Mouse (Mus musculus): ENCODE results near the gene Cnbp. TPM values are rescaled to one million over a fixed set of nuclear protein-coding genes. Genes with fewer than 3 reads are reported as not detected.

The Cnbp gene
- polyA plus RNA-seq, 1 experiment = 237 TPM

DNA sequence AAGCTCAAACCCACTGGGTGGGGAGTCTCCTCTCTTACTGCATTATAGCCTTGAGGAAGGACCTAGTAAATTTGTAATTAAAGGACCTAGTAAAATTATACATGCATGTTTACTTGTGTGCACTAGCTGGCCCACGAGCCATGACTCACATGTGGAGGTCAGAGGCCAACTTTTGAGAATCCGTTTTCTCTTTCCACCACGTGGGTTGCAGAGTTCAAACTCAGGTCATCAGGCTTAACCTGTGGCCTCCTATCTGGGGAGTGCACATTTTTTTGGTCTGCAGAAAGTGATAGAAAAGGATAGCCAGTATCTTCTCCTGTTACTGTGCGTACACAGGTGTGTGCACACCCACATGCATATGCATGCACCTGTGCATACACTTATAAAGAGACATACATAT is 28.1 kb upstream of the Cnbp start:
- H3K4me1 ChIP-seq (ENCODE audit: control insufficient read depth, insufficient read depth, low read length) = peaks cover 4% of the 10 kb centered on the region
- no peak for TF ChIP-seq CTCF (IDR thresholded peaks at IDR 0.05; ENCODE audit: control insufficient read depth, insufficient read depth, low read length)
- no peak for TF ChIP-seq POLR2A (IDR thresholded peaks at IDR 0.05; ENCODE audit: borderline replicate concordance, control insufficient read depth, low read depth, low read length)
- H3K4me3 ChIP-seq (replicated peaks; ENCODE audit: control insufficient read depth, low read depth, low read length) = no peak overlapping the region
- WGBS = 45% methylated on average over 4 of the region's 4 CpGs
- H3K27ac ChIP-seq (ENCODE audit: control insufficient read depth, insufficient read depth, low read depth, low read length, poor library complexity) = no peak overlapping the region

DNA sequence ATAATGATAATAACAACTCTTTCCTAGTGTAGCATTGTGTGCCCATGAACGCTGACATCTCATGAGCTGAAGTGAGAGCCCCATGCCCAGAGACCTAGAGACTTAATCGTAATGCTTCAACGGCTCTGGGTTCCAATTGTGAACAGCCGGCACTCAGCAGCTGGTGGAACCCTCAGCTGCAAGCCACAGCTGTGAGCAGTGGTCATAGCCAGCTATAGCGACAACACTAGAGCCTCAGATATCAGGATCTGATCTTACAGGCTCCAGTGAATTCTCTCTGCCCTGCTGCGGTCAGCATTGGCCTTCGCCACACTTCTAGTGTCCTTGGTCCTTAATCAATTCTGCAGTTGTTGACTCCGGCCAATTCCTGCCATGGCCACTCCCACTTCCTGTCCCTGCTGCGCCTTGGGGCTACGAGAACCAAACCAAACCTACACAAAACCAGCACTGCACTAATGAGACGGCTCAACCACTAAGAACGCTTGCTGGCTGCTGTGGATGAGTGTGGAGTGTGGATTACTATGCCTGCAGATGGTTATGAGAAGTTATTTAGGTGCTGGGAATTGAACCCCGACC is 25.2 kb upstream of the Cnbp start:
- WGBS = 50% methylated on average over 13 of the region's 13 CpGs

DNA sequence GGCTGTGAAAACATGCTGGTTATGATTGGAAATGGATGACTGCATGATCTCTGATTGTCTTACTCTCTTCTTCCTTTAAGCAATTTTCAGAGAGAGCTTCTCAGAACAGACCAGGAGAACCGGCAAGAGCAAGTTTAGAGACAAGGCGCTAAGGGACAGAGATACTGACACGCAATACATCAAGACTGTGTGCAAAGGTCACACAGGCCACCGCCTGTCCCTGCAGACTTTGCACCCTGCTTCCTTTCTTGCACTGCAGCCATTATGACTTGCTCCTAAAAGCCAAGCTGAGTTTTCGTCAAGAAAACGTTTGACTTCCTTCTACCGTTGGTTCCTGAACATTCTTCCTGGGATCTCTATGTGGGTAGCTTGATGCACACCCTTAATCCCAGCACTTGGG is 24.7 kb upstream of the Cnbp start:
- TF ChIP-seq CTCF (IDR thresholded peaks at IDR 0.05; ENCODE audit: control insufficient read depth, insufficient read depth, low read length) (no peak), POLR2A (IDR thresholded peaks at IDR 0.05; ENCODE audit: borderline replicate concordance, control insufficient read depth, low read depth, low read length) (no peak)
- Histone ChIP-seq H3K4me1 (ENCODE audit: control insufficient read depth, insufficient read depth, low read length) (peaks cover 4% of the 10 kb centered on the region), H3K27ac (ENCODE audit: control insufficient read depth, insufficient read depth, low read depth, low read length, poor library complexity) (no peak overlapping the region), H3K4me3 (replicated peaks; ENCODE audit: control insufficient read depth, low read depth, low read length) (no peak overlapping the region)
- WGBS = 65% methylated on average over 7 of the region's 7 CpGs

More for the DNA sequence above, 25.2 kb upstream of the Cnbp start:
- Histone ChIP-seq H3K27ac (ENCODE audit: control insufficient read depth, insufficient read depth, low read depth, low read length, poor library complexity) (peak overlapping the region; percentile 38), H3K4me1 (ENCODE audit: control insufficient read depth, insufficient read depth, low read length) (peaks cover 4% of the 10 kb centered on the region), H3K4me3 (replicated peaks; ENCODE audit: control insufficient read depth, low read depth, low read length) (peak overlapping the region; percentile 15)
- no peak for TF ChIP-seq POLR2A (IDR thresholded peaks at IDR 0.05; ENCODE audit: borderline replicate concordance, control insufficient read depth, low read depth, low read length)
- TF ChIP-seq CTCF (IDR thresholded peaks at IDR 0.05; ENCODE audit: control insufficient read depth, insufficient read depth, low read length) = no peak

DNA sequence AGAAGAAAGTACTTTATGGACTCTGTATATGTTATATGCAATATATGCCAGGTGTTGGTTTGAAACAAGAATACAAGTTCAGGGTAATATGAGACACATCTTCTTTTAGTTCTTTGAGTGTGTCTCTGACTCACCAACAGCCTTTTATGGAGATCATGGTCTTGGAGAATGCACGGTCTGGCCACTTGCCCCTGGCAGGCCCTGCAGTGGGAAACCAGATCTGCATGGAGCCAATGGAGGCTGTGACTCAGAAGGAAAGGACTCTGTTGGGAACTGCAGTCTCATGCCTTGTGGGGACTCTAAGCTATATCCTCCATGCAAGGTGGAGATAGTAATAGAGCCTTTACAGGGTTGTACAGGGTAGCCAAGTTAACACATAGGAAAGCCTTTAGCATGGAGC is 24.2 kb upstream of the Cnbp start:
- WGBS = 78% methylated on average over 1 of the region's 1 CpGs
- H3K27ac ChIP-seq (ENCODE audit: control insufficient read depth, insufficient read depth, low read depth, low read length, poor library complexity) = no peak overlapping the region
- peaks cover 4% of the 10 kb centered on the region for H3K4me1 ChIP-seq (ENCODE audit: control insufficient read depth, insufficient read depth, low read length)
- no peak overlapping the region for H3K4me3 ChIP-seq (replicated peaks; ENCODE audit: control insufficient read depth, low read depth, low read length)
- no peak for TF ChIP-seq POLR2A (IDR thresholded peaks at IDR 0.05; ENCODE audit: borderline replicate concordance, control insufficient read depth, low read depth, low read length)
- no peak for TF ChIP-seq CTCF (IDR thresholded peaks at IDR 0.05; ENCODE audit: control insufficient read depth, insufficient read depth, low read length)

DNA sequence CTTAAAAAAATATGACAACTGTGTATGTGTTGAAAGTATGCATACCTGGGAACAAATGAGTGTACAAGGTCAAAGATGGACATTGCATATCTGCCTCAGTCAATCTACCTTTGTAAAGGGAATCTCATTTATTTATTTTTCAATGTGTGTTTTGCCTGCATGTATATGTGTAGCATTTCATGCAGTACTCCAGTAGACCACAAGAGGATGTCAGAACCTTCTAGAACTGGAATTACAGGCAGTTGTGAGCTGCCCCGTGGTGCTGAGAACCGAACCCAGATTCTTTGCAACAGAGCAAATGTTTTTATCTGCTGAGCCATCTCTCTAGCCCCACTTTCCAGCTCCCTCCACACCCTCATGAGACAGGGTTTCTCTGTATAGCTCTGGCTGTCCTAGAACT is 23.1 kb upstream of the Cnbp start:
- 81% methylated on average over 2 of the region's 2 CpGs for WGBS
- TF ChIP-seq POLR2A (IDR thresholded peaks at IDR 0.05; ENCODE audit: borderline replicate concordance, control insufficient read depth, low read depth, low read length) = no peak
- no peak for TF ChIP-seq CTCF (IDR thresholded peaks at IDR 0.05; ENCODE audit: control insufficient read depth, insufficient read depth, low read length)
- Histone ChIP-seq H3K27ac (ENCODE audit: control insufficient read depth, insufficient read depth, low read depth, low read length, poor library complexity) (no peak overlapping the region), H3K4me3 (replicated peaks; ENCODE audit: control insufficient read depth, low read depth, low read length) (no peak overlapping the region), H3K4me1 (ENCODE audit: control insufficient read depth, insufficient read depth, low read length) (peaks cover 4% of the 10 kb centered on the region)

DNA sequence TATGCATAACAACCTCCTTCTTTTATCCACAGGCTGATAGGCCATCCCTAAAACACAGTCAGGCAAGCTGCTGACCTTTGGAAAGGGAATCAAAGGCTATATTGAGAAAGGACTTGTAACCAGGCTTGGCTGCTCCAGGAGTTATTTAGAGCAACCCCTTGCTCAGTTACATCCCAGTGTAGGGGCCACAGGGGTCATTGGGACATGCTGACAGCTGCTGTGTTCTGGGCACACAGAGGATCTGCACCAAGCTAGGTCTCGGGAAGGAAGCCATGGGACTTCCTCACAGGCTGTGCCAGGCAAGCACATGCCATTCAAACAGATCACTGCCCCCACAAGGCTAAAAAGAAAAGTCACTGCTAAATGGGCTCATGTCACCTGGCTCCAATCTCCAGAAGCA is 22.2 kb upstream of the Cnbp start:
- Histone ChIP-seq H3K27ac (ENCODE audit: control insufficient read depth, insufficient read depth, low read depth, low read length, poor library complexity) (no peak overlapping the region), H3K4me3 (replicated peaks; ENCODE audit: control insufficient read depth, low read depth, low read length) (no peak overlapping the region), H3K4me1 (ENCODE audit: control insufficient read depth, insufficient read depth, low read length) (peaks cover 4% of the 10 kb centered on the region)
- 19% methylated on average over 1 of the region's 1 CpGs for whole genome bisulfite sequencing
- TF ChIP-seq POLR2A (IDR thresholded peaks at IDR 0.05; ENCODE audit: borderline replicate concordance, control insufficient read depth, low read depth, low read length) (no peak), CTCF (IDR thresholded peaks at IDR 0.05; ENCODE audit: control insufficient read depth, insufficient read depth, low read length) (no peak)

DNA sequence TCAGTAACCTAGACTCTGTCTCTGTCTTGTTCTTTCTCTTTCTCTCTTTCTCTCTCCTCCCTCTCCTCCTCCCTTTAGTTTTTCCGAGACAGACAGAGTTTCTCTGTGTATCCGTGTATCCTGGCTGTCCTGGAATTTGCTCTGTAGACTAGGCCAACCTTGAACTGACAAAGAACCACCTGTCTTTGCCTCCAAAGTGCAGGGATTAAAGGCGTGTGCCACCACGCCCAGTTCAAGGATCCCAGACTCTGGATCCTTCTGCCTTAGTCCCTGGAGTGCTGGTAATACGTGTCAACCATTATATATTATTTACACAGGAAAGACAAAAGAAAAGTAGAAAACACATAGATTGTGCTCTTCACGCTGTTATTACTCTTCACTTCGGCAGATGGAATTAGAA is 20.3 kb upstream of the Cnbp start:
- WGBS = 86% methylated on average over 7 of the region's 7 CpGs
- TF ChIP-seq CTCF (IDR thresholded peaks at IDR 0.05; ENCODE audit: control insufficient read depth, insufficient read depth, low read length) (no peak), POLR2A (IDR thresholded peaks at IDR 0.05; ENCODE audit: borderline replicate concordance, control insufficient read depth, low read depth, low read length) (no peak)

DNA sequence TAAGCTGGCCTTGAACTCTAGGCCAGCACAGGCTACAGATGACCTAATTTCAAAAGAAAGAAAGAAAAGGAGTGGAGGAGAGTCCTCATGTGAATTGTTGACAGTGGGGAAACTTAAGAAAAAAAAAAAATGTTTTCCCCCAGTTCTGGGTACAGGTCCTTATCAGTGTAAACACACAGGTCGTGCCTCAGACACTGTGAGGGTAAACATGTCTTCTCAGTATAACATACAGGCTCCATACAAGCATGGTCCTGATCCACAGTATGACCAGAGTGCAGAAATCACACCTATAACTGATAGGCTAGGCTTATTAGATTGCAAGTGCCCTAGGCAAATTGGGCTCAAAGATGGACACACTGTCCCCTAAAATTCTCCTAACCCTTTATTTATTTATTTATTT is 19.5 kb upstream of the Cnbp start:
- TF ChIP-seq POLR2A (IDR thresholded peaks at IDR 0.05; ENCODE audit: borderline replicate concordance, control insufficient read depth, low read depth, low read length) = no peak
- TF ChIP-seq CTCF (IDR thresholded peaks at IDR 0.05; ENCODE audit: control insufficient read depth, insufficient read depth, low read length) = no peak
- no peak overlapping the region for H3K4me3 ChIP-seq (replicated peaks; ENCODE audit: control insufficient read depth, low read depth, low read length)
- WGBS = 56% methylated on average over 1 of the region's 1 CpGs
- no peaks in the 10 kb centered on the region for H3K4me1 ChIP-seq (ENCODE audit: control insufficient read depth, insufficient read depth, low read length)
- H3K27ac ChIP-seq (ENCODE audit: control insufficient read depth, insufficient read depth, low read depth, low read length, poor library complexity) = no peak overlapping the region

More for the DNA sequence above, 20.3 kb upstream of the Cnbp start:
- Histone ChIP-seq H3K4me3 (replicated peaks; ENCODE audit: control insufficient read depth, low read depth, low read length) (no peak overlapping the region), H3K27ac (ENCODE audit: control insufficient read depth, insufficient read depth, low read depth, low read length, poor library complexity) (no peak overlapping the region), H3K4me1 (ENCODE audit: control insufficient read depth, insufficient read depth, low read length) (peaks cover 2% of the 10 kb centered on the region)

All from bone marrow, adult 2 months (tissue).